Mouse (Mus musculus) E14TG2a.4 (cell line): ENCODE data around the gene Ell.

ENCODE experiments used
- CTCF ChIP-seq: conservative IDR thresholded peaks from 2 replicates; pipeline ENCODE4 v1.5.1; 2014; ENCODE audit warnings: low read length
- NANOG ChIP-seq: IDR thresholded peaks from 2 replicates; pipeline ENCODE4 v1.6.1; 2014; ENCODE audit warnings: borderline replicate concordance, low read length, mixed read lengths
- POU5F1 ChIP-seq: IDR thresholded peaks from 2 replicates; pipeline ENCODE4 v1.6.1; 2014; ENCODE audit warnings: low read length, borderline replicate concordance

- TF ChIP-seq CTCF = no peak
- no peak for TF ChIP-seq POU5F1
- TF ChIP-seq NANOG = no peak
Measured at GRCm38 (mm10) chr8:70638752-70639151, 99.5 kb downstream of the Ell start.
